Mouse (Mus musculus) bone marrow macrophage, adult 2 months (primary cell): ENCODE data around the gene Unc5a.

Experiments
- CTCF ChIP-seq: IDR thresholded peaks from 2 replicates; pipeline ENCODE4 v1.5.1; 2012; ENCODE audit warnings: low read depth, mild to moderate bottlenecking, low read length, moderate library complexity
- POLR2A ChIP-seq: IDR thresholded peaks from 2 replicates; pipeline ENCODE4 v1.6.1; 2012; ENCODE audit warnings: mild to moderate bottlenecking, low read depth, low read length, borderline replicate concordance

DNA sequence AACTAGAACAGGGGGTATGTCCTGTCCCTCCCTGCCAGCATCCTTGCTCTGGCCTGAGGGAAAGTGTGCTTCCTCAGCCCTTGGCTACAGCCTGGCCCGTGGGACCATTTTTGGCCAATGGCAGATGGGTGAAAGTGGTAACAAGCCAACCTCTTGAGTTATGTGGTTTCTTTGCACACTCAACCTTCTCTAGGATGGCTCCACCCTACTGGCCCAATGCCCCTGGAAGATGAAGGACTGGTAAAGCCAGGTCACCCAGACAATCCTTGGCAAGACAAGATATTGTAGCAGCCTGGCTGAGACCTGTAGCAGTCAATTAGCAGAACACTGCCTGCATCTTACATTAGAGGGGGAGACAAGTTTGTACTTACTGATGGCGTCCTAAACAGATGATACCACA lies 25.5 kb upstream of the Unc5a start:
- no peak for TF ChIP-seq POLR2A
- no peak for TF ChIP-seq CTCF
